Mouse (Mus musculus): ENCODE results near the gene Znhit2.
A peak's percentile ranks its signal among the peaks of the same experiment; 100 is the strongest.

- TF ChIP-seq POLR2A (IDR thresholded peaks at IDR 0.05; ENCODE audit: low read depth, low read length) (peak; percentile 72), CTCF (conservative IDR thresholded peaks at IDR 0.05; ENCODE audit: insufficient read depth, insufficient read length, low read depth, low read length) (no peak)
Observed at GRCm38 (mm10) chr19:6057313-6058096, 3.5 kb upstream of the Znhit2 start, which contains the start of the genes Mrpl49 and Fau.
